Mouse (Mus musculus): ENCODE data around the gene Gm20388.

DNA sequence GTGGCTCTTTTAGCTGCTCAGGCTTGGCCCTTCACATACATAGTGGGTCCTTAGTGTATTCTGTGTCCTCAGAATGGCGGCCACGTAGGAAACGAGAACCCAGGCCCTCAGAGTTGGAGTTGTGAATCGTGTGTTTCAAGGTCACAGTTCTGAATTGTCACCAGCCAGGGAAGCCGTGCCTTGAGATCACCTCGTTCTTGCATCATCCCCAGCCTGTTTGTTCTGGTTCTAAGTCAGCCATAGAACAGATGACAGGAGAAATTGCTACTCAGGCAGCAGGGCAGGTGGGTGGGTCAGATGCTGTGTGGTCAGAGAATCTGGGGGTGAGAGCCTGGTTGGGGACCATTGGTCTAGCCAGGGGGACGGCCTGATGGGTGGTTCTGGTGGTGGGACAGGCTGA lies 378.6 kb downstream of the Gm20388 start:
- TF ChIP-seq CTCF (IDR thresholded peaks at IDR 0.05; ENCODE audit: low read depth, low read length) (no peak), EP300 (IDR thresholded peaks at IDR 0.05; ENCODE audit: insufficient read depth, low read depth, low read length) (no peak), POLR2A (IDR thresholded peaks at IDR 0.05; ENCODE audit: insufficient read depth, low read length) (no peak)

All from ES-Bruce4 (cell line).